Mouse (Mus musculus) testis, adult 2 months (tissue): ENCODE data around the gene Spns3.

Experiments
- CTCF ChIP-seq: fragments of 200-500 bp; IDR thresholded peaks from 2 replicates; pipeline ENCODE4 v1.5.1; 2012; ENCODE audit warnings: low read depth, mild to moderate bottlenecking, inconsistent platforms, low read length, moderate library complexity; ENCODE audit not compliant: control insufficient read depth, insufficient read depth, insufficient replicate concordance
- POLR2A ChIP-seq: fragments of 200-500 bp; IDR thresholded peaks from 2 replicates; pipeline ENCODE4 v1.6.1; 2012; ENCODE audit warnings: low read depth, mild to moderate bottlenecking, inconsistent platforms, low read length, moderate library complexity; ENCODE audit not compliant: control insufficient read depth

- no peak for TF ChIP-seq POLR2A
- no peak for TF ChIP-seq CTCF
Measured at GRCm38 (mm10) chr11:72453105-72453953, 97.0 kb downstream of the Spns3 start.
